Comparison of ENCODE assay signal across 24 mouse cellular contexts in the genomic region with DNA sequence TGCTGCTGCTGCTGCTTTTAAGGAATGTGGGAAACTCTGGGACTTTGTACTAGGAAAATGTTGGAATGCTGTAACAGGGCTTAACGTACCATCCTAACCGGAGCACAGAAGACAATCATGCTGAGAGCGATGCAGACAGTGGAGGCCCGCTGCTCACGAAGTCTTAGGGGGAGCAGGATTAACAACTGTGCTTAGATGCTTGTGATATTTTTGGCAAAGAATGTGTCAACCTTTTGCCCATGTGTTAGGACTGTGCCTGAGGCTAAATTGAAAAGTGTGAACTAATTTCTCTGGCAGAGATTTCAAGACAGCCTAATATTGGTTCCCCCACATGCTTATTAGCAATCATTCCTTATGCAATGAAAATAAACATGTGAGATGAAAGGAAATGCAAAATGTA.
DNase-seq lines count a peak whose midpoint lies in the region; ATAC-seq and TF ChIP-seq lines count a peak whose summit lies in the region.
"Had no signal": no experiment of that assay in that cellular context is flagged by ENCODE, and none has a peak within 500 bp of the region (broad histone marks: within the 10 kb centered on the region; RNA-seq: fewer than 3 reads in every experiment).

No protein-coding gene starts in this region.

- H3K9ac ChIP-seq in forebrain, embryonic 14.5 days (ENCODE audit: low read length) = no peak overlapping the region
- H3K9ac ChIP-seq in forebrain, embryonic 16.5 days (replicated peaks; ENCODE audit: low read depth, low read length) = no peak overlapping the region
- no peak overlapping the region for H3K9ac ChIP-seq in forebrain, postnatal 0 days

- no peak overlapping the region for H3K4me2 ChIP-seq in forebrain, embryonic 14.5 days (ENCODE audit: low read length)
- H3K4me2 ChIP-seq in forebrain, embryonic 16.5 days (ENCODE audit: low read length) = no peak overlapping the region
- H3K4me2 ChIP-seq in forebrain, postnatal 0 days (ENCODE audit: low read depth) = no peak overlapping the region

- no peaks in the 10 kb centered on the region for H3K9me3 ChIP-seq in forebrain, embryonic 14.5 days (replicated peaks; ENCODE audit: control insufficient read depth, low read length)
- no peaks in the 10 kb centered on the region for H3K9me3 ChIP-seq in forebrain, embryonic 10.5 days
- no peaks in the 10 kb centered on the region for H3K9me3 ChIP-seq in forebrain, embryonic 16.5 days (ENCODE audit: control insufficient read depth, low read length)
- no peaks in the 10 kb centered on the region for H3K9me3 ChIP-seq in forebrain, postnatal 0 days (ENCODE audit: low read length)
- no peaks in the 10 kb centered on the region for H3K9me3 ChIP-seq in heart, embryonic 10.5 days

- no peaks in the 10 kb centered on the region for H3K4me1 ChIP-seq in forebrain, embryonic 14.5 days (ENCODE audit: control insufficient read depth, insufficient read depth, low read length)
- H3K4me1 ChIP-seq in forebrain, embryonic 10.5 days = no peaks in the 10 kb centered on the region
- no peaks in the 10 kb centered on the region for H3K4me1 ChIP-seq in forebrain, embryonic 16.5 days (replicated peaks; ENCODE audit: control insufficient read depth, insufficient read depth, low read length)
- no peaks in the 10 kb centered on the region for H3K4me1 ChIP-seq in forebrain, postnatal 0 days (ENCODE audit: insufficient read depth)
- 0 out of 2 replicates have a peak, but pooled peaks cover 3% of the 10 kb centered on the region for H3K4me1 ChIP-seq in heart, embryonic 10.5 days

- DNase-seq in forebrain, embryonic 14.5 days (ENCODE audit: low spot score) = peak; percentile 50
- DNase-seq in forebrain, embryonic 10.5 days (ENCODE audit: extremely low spot score, low spot score) = no peak
- no peak for DNase-seq in forebrain, postnatal 0 days
- DNase-seq in brain, adult 2 months (ENCODE audit: low read depth, low spot score) = peak; percentile 8
- DNase-seq in brain, embryonic 14.5 days (ENCODE audit: low read depth) = peak; percentile 75
- DNase-seq in heart, embryonic 10.5 days (ENCODE audit: low spot score) = no peak
- DNase-seq in testis, postnatal 14 days (ENCODE audit: low spot score) = no peak
- DNase-seq: adrenal gland, adult 2 months; adrenal gland, adult 8-10 months; adrenal gland, postnatal 10 days; adrenal gland, postnatal 14 days; adrenal gland, postnatal 25 days; adrenal gland, postnatal 36 days; B cell, adult 2 months; cerebellum, adult 11 months; cerebellum, adult 11-12 months; cerebellum, adult 18-20 months; cerebellum, adult 2 months had no signal

- ATAC-seq in forebrain, embryonic 14.5 days = peak; percentile 66; the same call in 1 of the 2 replicates
- ATAC-seq in forebrain, embryonic 16.5 days = peak; percentile 65
- ATAC-seq in forebrain, postnatal 0 days = no peak
- ATAC-seq: activated CD4-positive, CD25-positive, alpha-beta regulatory T cell, adult 4 months; CD4-positive, CD25-positive, alpha-beta regulatory T cell, adult 4 months; Patski had no signal

- no peak for TF ChIP-seq POLR2A in brain, embryonic 14.5 days (IDR thresholded peaks at IDR 0.05; ENCODE audit: borderline replicate concordance, extremely low read depth, insufficient read depth, insufficient read length, poor library complexity, severe bottlenecking)

- no peak for TF ChIP-seq CTCF in forebrain, postnatal 0 days (IDR thresholded peaks at IDR 0.05; ENCODE audit: low read depth)
- TF ChIP-seq CTCF in brain, embryonic 14.5 days (IDR thresholded peaks at IDR 0.05; ENCODE audit: borderline replicate concordance, extremely low read depth, insufficient read depth, insufficient read length) = no peak

- no peak overlapping the region for H3K4me3 ChIP-seq in forebrain, embryonic 14.5 days (ENCODE audit: low read depth, low read length)
- no peak overlapping the region for H3K4me3 ChIP-seq in forebrain, embryonic 10.5 days
- H3K4me3 ChIP-seq in forebrain, embryonic 16.5 days (replicated peaks; ENCODE audit: low read length) = no peak overlapping the region
- H3K4me3 ChIP-seq in forebrain, postnatal 0 days (ENCODE audit: low read depth, low read length) = no peak overlapping the region
- H3K4me3 ChIP-seq in heart, embryonic 10.5 days = no peak overlapping the region

- H3K27me3 ChIP-seq in forebrain, embryonic 14.5 days (replicated peaks; ENCODE audit: control insufficient read depth, insufficient read depth, low read length) = no peaks in the 10 kb centered on the region
- no peaks in the 10 kb centered on the region for H3K27me3 ChIP-seq in forebrain, embryonic 10.5 days (ENCODE audit: poor library complexity, severe bottlenecking)
- H3K27me3 ChIP-seq in forebrain, embryonic 16.5 days (replicated peaks; ENCODE audit: control insufficient read depth, insufficient read depth, low read length) = no peaks in the 10 kb centered on the region
- H3K27me3 ChIP-seq in forebrain, postnatal 0 days (ENCODE audit: insufficient read depth, low read length) = no peaks in the 10 kb centered on the region
- H3K27me3 ChIP-seq in heart, embryonic 10.5 days (ENCODE audit: insufficient read depth, poor library complexity, severe bottlenecking) = no peaks in the 10 kb centered on the region
- H3K27me3 ChIP-seq: CH12.LX, Patski had no signal

- no peaks in the 10 kb centered on the region for H3K36me3 ChIP-seq in forebrain, embryonic 14.5 days (ENCODE audit: control insufficient read depth, insufficient read depth, low read length)
- no peaks in the 10 kb centered on the region for H3K36me3 ChIP-seq in forebrain, embryonic 10.5 days (replicated peaks)
- no peaks in the 10 kb centered on the region for H3K36me3 ChIP-seq in forebrain, embryonic 16.5 days (ENCODE audit: control insufficient read depth, insufficient read depth)
- H3K36me3 ChIP-seq in forebrain, postnatal 0 days (ENCODE audit: insufficient read depth) = no peaks in the 10 kb centered on the region
- H3K36me3 ChIP-seq in heart, embryonic 10.5 days = no peaks in the 10 kb centered on the region
- H3K36me3 ChIP-seq: G1E had no signal

- no peak overlapping the region for H3K27ac ChIP-seq in forebrain, embryonic 14.5 days (ENCODE audit: low read depth, low read length)
- H3K27ac ChIP-seq in forebrain, embryonic 10.5 days = no peak overlapping the region
- H3K27ac ChIP-seq in forebrain, embryonic 16.5 days (ENCODE audit: low read length) = no peak overlapping the region
- H3K27ac ChIP-seq in forebrain, postnatal 0 days (ENCODE audit: low read depth, low read length) = no peak overlapping the region
- H3K27ac ChIP-seq in heart, embryonic 10.5 days = no peak overlapping the region

- WGBS in forebrain, embryonic 14.5 days = 56% methylated on average over 5 of the region's 5 CpGs
- WGBS in forebrain, embryonic 10.5 days = 84% methylated on average over 5 of the region's 5 CpGs
- 42% methylated on average over 5 of the region's 5 CpGs for WGBS in forebrain, embryonic 16.5 days
- 43% methylated on average over 5 of the region's 5 CpGs for WGBS in forebrain, postnatal 0 days
- WGBS in heart, embryonic 10.5 days = 46% methylated on average over 5 of the region's 5 CpGs

Comparison
In these comparisons a context has a peak if more than half of its experiments do, and no peak if none do; other contexts are left out.
1. DNase-seq: peak in forebrain, embryonic 14.5 days (single experiment), brain, adult 2 months (single experiment) and brain, embryonic 14.5 days (single experiment); none in forebrain, embryonic 10.5 days (single experiment), forebrain, postnatal 0 days (single experiment), heart, embryonic 10.5 days (single experiment) and testis, postnatal 14 days (single experiment).